Mouse (Mus musculus) heart, adult 2 months (tissue): ENCODE data around the gene Usp30.

Experiments used
- CTCF ChIP-seq: fragments of 200-600 bp; IDR thresholded peaks from 2 replicates; pipeline ENCODE4 v1.8.1; 2022; ENCODE audit warnings: antibody characterized with exemption, mild to moderate bottlenecking, moderate library complexity
- POLR2A ChIP-seq: fragments of 200-500 bp; IDR thresholded peaks from 2 replicates; pipeline ENCODE4 v1.6.1; 2011; ENCODE audit warnings: mild to moderate bottlenecking, low read depth, low read length, control low read depth; ENCODE audit not compliant: insufficient read depth

- TF ChIP-seq CTCF, result no peak
- peak; percentile 59 for TF ChIP-seq POLR2A
Measured at GRCm38 (mm10) chr5:114127374-114128349, 62.4 kb downstream of the Usp30 start, which contains the start of gene Alkbh2.
